Mouse (Mus musculus) mature B cell (primary cell): ENCODE measurements around the gene Pllp.

Experiments used
- in situ Hi-C: fragments of 300-500 bp; cut with MboI; formaldehyde crosslinking; loops from 2 replicates; pipeline ENCODE4 v1.14.3; 2019

Pllp gene

GRCm38 (mm10) chr8:94695994-94696384 lies at the start of gene Pllp:
Pllp (minus strand) TSS chr8:94696278.
- in situ Hi-C loops: no loop called here

DNA sequence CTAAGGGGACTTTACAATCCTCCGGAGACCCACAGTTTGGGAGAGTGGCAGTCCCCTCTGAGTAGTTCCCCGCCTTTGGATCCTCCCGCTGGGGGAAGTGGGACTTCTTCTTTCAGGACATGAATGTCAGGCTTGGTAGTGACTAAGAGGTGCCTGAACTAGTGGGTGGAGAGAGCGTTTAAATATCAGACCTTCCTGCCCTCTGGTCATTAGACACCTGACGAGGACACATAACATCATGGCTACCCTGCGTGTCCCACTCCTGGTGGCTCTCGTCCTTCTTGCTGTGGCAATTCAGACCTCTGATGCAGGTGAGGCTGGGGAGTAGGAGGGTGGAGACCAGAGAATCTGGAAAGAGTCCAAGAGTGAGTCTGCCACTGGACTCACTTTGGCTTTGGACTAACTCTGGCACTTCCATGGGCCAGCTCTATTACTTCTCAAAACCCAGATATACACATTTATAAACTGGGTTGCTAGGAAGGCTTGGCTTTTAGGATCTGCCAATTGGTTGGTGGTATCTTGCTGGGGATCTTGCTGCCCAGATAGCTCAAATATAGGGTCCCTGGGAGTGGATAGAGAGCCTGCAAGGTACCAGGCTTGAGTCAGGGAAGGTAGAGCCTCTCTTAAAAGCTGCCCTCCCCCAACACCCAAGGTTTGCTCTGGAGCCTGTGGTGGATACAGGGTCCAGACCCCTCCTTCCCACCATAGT lies 49.6 kb upstream of the Pllp start, which contains the start of gene Ccl22:
Ccl22 (plus strand) TSS at position 115 of the 709 bp plus-strand sequence.
- in situ Hi-C loops: no loop called here

DNA sequence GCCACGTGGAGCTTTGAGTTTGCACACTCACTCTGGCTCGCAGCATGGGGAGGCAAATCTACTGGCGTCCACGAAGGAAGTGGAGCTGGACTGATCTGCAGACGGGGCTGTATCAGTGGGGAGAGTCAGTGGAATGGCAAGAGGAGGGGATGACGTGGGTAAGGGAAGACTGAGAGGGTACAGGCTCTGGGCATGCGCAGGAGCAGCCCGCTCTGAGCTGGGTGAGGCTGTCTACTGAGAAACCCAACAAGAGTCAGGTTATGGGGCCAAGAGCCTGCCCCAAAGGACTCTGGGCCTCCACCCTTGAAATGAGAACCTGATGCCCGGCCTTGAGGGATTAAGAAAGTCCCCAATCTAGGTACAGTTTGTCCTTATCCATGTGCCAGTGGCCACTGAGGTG lies 48.9 kb upstream of the Pllp start:
- in situ Hi-C loops: no loop called here

DNA sequence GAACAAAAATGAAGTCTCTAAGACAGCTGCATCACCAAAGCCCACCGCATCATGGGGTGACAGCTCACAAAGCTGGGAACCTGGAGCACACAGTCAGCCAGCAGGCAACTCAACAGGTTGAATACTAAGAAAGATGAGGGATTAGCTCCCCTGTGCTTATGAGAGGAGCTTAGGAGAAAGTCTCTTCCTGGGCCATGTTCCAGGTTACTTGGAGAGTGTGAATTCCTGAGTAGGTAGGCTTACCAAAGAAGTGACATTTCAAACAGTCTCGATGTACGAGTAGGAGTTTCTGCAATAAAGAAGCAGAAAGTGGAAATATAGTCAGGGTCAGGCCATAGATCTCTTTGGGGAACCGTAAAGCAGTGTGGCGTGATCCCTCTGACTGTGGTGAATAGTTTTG lies 48.4 kb upstream of the Pllp start:
- in situ Hi-C loops: no loop called here

DNA sequence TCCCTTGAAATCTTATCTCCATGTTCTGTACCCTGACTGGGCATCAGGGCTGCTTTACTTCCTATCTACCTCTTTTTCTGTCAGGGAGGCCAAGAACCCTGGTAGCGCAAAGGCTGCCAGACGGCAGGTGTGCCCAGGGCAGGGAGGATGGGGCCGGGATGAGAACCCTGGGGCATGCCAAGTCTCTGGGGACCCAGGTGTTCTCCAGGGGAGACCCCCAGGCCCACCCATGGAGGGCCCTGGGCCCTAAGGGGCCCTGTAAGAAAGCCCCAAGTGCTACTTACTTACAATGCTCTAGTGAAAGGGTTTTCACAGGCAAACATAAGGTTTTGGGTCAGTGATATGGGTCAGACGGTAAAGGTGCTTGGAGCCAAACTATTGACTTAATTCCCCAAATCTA lies 45.6 kb upstream of the Pllp start:
- in situ Hi-C loops: no loop called here

DNA sequence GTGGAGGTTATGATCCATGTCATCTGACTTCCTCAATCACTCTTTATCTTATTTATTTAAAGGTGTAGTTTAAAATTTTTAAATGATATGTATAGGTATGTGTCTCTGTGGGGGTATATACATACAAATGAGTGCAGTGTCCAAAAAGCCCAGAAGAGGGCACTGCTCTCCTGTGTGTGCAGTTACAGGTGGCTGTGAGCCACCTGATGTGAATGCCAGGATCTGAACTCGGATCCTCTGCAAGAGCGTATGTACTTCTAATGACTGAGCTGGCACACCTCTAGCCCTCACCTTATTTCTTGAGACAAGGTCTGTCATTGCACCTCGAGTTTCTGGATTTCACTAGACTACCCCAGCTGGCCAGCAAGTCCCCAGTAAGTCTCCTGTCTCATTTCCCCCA lies 44.5 kb upstream of the Pllp start:
- in situ Hi-C loops: no loop called here

- in situ Hi-C loops: no loop called here
Measured at GRCm38 (mm10) chr8:94739829-94740228, 43.8 kb upstream of the Pllp start.

- in situ Hi-C loops: no loop called here
Measured at GRCm38 (mm10) chr8:94735426-94736094, 39.5 kb upstream of the Pllp start.

- in situ Hi-C loops: no loop called here
Measured at GRCm38 (mm10) chr8:94734735-94735350, 38.8 kb upstream of the Pllp start.

GRCm38 (mm10) chr8:94733821-94734465 lies 37.9 kb upstream of the Pllp start:
- in situ Hi-C loops: no loop called here

DNA sequence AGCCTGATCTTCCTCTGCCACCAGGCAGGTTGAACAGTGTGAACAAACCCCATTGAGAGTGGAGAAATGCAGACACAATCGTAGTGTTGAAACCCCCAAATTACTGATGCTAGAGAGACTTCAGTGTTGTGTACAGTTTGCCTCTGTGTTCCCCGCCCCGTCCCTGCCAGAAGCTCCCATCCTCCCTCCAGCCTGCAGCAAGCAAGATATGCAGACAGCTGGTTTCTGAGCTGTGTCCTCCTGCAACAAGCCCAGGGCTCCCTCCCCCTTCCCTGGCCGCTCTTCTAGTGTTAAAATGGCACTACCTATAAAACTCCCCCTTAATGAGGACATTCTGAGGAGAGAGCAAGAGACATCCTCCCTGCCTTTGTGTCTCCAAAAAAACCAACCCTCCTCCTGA lies 33.2 kb upstream of the Pllp start:
- in situ Hi-C loops: no loop called here

- in situ Hi-C loops: no loop called here
Measured at GRCm38 (mm10) chr8:94725998-94726397, 29.9 kb upstream of the Pllp start.

DNA sequence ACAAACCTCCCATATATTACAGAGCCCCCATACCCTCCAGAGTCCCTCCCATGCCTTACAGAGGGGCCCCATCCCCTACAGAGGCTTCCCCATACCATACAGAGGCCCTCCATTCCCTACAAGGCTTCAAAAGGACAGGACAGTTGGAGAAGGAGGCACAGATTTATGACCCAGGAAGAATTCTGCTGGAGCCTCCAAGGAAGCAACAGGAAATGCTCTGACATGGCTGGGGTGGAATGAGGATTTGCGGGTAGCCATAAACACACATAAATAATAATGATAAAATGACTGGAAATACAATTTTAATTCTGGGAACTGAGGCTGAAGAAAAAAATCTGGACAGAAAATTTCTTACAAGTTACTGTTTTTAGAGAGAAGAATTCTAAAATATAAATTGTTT lies 20.8 kb upstream of the Pllp start:
- in situ Hi-C loops: no loop called here

DNA sequence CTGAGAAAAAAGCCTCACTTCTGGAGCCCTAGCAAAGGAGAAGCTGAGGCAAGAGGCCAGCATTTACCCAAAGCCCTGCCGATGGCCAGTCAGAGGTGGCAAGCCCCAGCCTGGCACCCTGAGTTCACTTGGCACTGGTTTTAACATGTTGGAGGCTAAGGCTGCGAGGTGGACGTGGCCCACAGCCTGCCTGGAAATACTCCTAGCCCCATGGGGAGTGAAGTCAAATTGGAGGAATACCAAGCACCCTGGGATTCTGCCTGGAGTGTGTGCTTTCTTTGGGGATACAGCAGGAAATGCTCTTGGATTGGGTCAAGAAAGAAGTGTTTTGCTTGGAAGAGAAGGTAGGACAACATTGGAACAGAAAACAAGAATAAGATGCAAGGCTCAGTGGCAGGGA lies 19.8 kb upstream of the Pllp start:
- in situ Hi-C loops: no loop called here

DNA sequence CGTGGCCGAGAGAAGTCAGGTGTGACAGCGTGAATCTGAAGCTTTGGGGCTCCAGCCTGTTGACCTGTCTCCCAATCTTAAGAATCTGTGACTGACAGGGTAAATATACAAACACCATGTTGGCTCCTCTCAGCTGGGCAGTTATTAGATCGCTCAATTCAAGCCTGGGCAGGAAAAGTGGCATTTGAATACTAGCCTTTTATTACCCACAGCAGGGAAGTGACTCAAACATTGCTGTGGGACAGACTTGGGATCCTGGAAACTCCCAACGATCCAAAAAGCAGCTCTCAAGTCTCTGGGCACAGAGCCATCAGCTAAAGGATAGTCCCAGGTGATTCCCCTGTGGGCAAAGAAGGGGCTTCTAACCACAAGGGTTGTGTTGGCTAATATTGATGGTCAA lies 18.5 kb upstream of the Pllp start:
- in situ Hi-C loops: no loop called here

- in situ Hi-C loops: no loop called here
Measured at GRCm38 (mm10) chr8:94711160-94711718, 15.2 kb upstream of the Pllp start.

DNA sequence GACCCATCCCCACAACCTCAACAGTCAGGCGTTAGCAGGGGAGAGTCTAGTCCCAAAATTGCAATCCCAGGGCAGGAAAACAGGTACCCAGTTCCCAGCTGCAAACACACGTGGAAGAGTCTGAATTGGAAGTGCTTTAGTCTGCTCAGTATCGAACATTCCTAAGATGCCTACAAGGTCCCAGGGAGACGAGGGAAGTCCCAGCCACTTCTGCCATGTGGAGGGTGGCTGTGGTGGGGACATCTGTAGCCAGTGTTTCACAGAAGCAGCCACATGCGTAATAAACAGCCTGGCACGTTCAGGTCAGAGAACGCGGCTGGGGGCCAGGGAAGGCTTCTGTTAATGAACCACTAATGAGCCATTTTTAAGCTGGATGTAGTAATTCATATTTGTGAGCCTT lies 14.3 kb upstream of the Pllp start:
- in situ Hi-C loops: no loop called here

GRCm38 (mm10) chr8:94706732-94707395 lies 10.8 kb upstream of the Pllp start:
- in situ Hi-C loops: loop anchor here (10.0 kb wide), 1 partner anchor 198 kb away; no protein-coding TSS in a partner anchor

GRCm38 (mm10) chr8:94705581-94706245 lies 9.6 kb upstream of the Pllp start:
- in situ Hi-C loops: loop anchor here (10.0 kb wide), 1 partner anchor 199 kb away; no protein-coding TSS in a partner anchor

DNA sequence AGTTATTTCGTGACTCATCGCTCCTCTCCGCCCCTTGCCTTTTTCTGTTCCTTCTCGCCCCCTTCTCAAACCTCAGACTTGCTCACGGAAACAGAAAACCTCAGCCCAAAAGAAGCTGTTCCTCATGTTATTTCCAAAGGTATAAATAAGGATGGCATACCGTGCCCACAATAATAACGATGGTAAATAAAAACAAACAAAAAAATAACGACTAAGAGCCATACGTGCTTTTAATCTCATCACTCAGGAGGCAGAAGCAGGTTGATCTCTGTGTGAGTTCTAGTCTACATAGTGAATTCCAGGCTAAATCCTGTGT lies 8.5 kb upstream of the Pllp start:
- in situ Hi-C loops: loop anchor here (5.0 to 10.0 kb wide), 2 partner anchors 113 to 200 kb away; no protein-coding TSS in a partner anchor
